Mouse (Mus musculus) kidney, postnatal 4 days (tissue): ENCODE results near the gene Plxnb3.
"Not testable (repeated sequence)": the region's sequence is repeated elsewhere in the genome, so short reads cannot be mapped to it uniquely, and the experiment has no call there.

Source experiments
- DNase-seq, 2 experiments: peaks; one replicate each; pipeline ENCODE4 v3.0.0; 2021; ENCODE audit warnings: mixed read lengths in 2 of 2

Plxnb3 gene

GRCm38 (mm10) chrX:73756334-73757140 is at the start of gene Plxnb3:
Gene Plxnb3, plus strand, starts transcription at chrX:73757090.
- no peak for DNase-seq

- DNase-seq = peak; percentile 57 to 80
Observed at GRCm38 (mm10) chrX:73715476-73716108, 41.3 kb upstream of the Plxnb3 start.

- DNase-seq = peak; percentile 96
Observed at GRCm38 (mm10) chrX:73716109-73716661, 40.7 kb upstream of the Plxnb3 start, which contains the start of the genes Bcap31 and Abcd1. Gene Bcap31, minus strand, starts transcription at chrX:73716175. Gene Abcd1, plus strand, starts transcription at chrX:73716597.

DNA sequence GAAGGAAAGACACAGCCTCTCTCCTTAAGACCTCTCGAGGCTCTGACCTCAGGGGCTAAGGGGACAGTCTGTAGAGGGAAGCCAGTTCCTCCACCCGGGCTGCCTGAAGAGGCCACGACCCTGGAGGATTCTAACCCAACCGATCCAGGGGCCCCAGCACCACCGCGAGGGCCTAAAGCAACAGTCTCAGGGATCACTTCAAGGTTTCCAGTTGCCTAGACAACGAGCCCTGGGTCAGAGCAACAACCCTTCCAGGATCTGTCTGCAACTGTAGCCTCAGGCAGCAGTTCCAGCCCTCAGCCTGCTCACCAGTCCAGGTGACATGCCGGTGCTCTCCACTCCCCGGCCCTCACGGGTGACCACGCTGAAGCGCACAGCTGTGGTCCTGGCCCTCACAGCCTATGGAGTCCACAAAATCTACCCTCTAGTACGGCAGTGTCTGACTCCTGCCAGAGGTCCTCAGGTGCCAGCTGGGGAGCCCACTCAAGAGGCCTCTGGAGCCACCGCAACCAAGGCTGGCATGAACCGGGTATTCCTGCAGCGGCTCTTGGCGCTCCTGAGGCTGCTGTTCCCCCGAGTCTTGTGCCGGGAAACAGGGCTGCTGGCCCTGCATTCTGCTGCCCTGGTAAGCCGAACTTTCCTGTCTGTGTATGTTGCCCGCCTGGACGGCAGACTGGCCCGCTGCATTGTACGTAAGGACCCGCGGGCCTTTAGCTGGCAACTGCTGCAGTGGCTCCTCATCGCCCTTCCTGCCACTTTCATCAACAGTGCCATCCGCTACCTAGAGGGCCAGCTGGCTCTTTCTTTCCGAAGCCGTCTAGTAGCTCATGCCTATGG is 40.0 kb upstream of the Plxnb3 start:
- peak in 1 of 2 experiments; percentile 57 for DNase-seq

DNA sequence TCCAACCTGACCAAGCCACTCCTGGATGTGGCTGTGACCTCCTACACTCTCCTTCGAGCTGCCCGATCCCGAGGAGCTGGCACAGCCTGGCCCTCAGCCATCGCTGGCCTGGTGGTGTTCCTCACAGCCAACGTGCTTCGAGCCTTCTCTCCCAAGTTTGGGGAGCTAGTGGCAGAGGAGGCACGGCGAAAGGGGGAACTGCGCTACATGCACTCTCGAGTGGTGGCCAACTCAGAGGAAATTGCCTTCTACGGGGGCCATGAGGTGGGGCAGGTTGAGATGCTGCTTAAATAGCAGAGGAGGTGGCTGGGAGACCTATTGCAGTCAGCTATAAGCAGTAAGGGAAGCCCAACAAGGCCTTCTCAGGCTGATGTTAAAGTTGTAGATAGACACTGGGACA is 39.2 kb upstream of the Plxnb3 start:
- DNase-seq = peak; percentile 6 to 10

DNA sequence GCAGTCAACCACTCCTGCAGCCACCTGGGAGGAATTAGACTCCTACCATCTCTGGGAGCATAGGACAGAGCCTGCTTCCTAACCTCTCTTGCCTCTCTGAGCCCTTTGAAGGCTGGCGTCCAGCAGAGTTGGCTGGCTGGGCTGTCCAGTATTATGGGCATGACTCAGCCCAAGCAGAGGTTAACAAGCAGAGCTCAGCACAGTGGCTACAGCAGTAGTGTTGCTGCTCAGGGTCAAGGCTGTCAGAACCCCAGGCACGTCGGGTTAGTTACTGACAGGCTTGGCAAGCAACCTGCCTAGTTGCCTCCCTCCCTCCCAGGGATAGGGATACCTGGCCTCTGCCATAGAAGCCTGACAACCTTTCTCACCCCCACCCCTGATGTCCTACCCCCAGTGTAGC is 38.6 kb upstream of the Plxnb3 start:
- peak; percentile 4 to 7 for DNase-seq

DNA sequence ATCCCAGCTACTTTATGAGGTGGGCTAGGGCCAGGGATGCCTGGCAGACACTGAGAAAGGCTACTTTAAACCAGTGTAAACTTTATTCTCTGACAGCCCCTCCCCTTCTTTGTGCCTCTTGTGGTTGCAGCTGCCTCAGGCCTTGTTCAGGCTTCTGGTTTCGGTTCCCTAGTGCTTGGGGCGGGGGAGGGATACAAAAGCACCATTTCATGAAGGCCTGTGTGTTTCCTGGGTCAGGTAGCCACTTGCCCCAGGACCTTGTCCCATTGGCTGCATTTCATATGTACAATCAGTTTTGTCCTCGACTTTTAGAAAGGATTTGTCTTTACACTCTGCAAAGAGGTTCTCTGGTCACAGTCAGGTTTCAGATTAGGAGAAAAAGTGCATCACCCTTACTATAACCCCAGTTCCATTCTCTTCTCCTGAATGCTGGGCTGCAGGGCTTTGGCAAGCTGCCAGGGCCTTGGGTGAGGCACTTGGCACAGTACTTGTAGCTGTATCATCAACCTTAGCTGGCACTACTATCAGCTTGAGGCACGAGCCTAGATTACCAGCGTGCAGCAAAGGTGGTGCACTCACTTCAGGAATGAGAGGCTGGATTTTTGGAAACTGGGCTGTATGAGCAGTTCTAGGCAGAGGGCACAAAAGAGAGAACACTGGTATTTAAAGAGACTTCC is 38.1 kb upstream of the Plxnb3 start:
- DNase-seq = peak; percentile 34 to 64

DNA sequence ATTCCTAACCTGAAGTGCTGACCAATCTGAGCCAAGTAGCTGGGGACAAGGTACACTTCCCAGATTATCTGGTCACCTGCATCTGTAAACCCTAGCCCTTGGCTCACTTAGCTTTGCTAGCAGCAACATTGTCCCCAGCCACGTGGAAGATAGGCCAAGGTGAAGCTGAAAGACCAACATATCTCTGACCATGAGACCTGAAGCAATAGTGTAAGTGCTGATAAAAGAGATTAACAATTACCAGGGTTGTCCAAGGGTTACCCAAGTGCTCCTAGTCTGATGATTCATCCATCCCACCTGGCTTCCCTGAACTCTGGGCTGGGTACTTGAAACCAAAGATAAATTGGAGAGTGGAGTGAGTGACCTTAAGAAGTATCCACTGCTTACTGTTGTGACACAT is 26.0 kb upstream of the Plxnb3 start:
- DNase-seq = no peak

- peak in 1 of 2 experiments; percentile 14 for DNase-seq
Observed at GRCm38 (mm10) chrX:73738155-73738554, 18.7 kb upstream of the Plxnb3 start.

DNA sequence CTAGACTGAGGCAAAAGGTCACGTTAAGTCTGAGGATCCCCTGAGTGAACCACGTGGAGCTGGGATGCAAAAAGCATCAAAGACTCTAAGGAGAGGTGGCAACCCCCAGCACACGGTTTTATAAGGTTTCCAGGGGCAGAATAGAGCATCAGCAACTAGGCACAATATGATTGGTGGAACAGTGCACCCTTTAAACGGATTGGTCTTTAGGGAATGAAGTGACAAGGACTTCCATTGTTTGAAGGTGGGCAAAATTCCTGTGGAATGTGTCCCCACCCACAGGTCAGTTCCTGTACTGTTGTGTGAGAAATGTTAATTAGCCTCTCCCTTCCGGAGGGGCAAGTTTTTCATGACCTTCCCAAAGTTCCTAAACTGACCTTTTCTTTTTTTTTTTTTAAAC is 17.7 kb upstream of the Plxnb3 start:
- no peak for DNase-seq

DNA sequence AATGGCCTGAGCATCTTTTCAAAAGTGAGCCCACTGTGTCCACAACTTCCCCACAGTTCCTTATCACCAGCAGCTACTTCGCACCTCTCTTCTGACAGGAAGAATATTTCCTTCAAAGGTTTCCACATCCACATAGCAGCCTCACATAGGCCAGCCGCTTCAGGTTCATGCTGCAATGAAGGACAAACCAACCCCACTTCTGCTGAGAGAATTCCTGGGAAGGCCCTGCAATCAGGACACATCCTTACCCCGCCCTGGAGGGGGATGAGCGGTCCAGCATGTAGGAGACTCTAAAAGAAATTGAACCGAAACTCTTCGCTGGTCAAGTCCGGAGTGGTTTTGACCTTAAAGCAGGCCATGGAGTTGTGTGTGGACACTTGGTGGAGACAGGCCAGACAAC is 17.0 kb upstream of the Plxnb3 start:
- DNase-seq = not testable (repeated sequence)

GRCm38 (mm10) chrX:73744774-73745481 is 12.0 kb upstream of the Plxnb3 start:
- no peak for DNase-seq

GRCm38 (mm10) chrX:73748977-73749376 is 7.9 kb upstream of the Plxnb3 start:
- no peak for DNase-seq

- DNase-seq = no peak
Observed at GRCm38 (mm10) chrX:73758611-73759290, 1.9 kb downstream of the Plxnb3 start.

DNA sequence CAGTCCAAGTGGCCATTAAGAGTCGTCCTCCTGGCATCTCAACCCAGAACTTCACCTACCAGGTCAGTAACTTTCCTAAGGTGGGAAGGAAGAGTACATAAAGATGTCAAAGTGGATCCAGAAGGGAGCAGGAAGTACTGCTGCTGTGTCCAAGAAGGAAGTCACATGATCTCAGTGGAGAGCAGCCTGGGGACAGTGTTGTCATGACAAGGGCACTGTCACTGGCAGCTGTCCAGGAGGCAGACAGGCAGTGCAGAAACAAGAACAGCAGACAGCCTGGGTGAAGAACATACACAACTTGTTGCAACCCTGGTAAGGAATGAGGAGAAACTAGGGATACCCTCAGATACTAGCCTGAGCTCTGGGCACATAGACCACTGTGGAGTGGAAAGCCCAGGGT is 8.4 kb downstream of the Plxnb3 start:
- peak; percentile 62 to 76 for DNase-seq

GRCm38 (mm10) chrX:73767267-73767666 is 10.4 kb downstream of the Plxnb3 start:
- peak; percentile 49 to 52 for DNase-seq

DNA sequence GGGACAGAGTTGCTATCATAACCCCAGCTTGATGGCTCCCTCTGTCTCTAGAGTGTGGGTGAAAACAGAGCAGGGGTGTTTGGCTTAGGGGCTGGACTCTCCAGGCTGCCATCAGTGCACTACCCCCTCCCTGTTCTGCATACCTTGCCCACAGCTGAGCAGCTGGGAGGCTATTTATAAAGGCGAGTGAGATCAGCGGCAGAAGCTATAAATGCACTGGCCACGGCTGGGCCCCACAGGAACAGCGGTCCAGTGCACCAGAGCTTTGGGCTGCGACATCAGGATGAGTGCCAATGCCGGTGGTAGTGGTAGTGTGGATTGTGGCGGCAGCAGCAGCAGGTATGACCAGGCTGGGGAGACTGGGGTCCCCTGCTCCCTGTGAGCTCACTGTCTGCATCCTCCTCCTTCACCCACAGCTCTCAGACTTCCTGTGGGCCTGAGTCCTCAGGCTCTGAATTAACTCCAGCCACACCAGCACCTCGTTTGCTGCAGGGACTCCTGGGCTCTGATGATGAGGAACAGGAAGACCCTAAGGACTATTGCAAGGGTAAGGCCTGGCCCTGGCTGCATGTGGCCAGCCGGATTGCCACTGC is 17.4 kb downstream of the Plxnb3 start, which contains the start of gene Srpk3:
TSS of gene Srpk3 (plus strand) at position 238 of the 593 bp plus-strand sequence.
- peak; percentile 27 to 53 for DNase-seq

- peak; percentile 62 to 73 for DNase-seq
Observed at GRCm38 (mm10) chrX:73774802-73775483, 18.1 kb downstream of the Plxnb3 start.

DNA sequence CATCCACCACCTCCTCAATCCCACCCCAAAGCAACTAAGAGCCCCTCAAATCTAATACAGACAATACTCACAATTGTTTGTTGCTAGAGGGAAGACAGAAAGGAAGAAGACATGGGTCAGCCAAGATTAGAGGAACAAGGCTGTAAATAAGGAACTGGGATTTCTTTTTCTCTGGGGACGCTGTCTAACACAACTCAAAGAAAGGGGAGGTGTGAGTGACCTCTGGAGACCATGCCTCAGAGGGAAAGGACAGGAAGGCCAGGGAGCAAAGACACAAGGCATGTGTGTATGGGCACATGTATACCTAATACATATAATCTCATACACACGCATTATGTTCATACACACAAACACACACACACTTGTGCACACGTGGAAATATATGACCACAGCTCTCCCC is 25.3 kb downstream of the Plxnb3 start:
- no peak for DNase-seq

DNA sequence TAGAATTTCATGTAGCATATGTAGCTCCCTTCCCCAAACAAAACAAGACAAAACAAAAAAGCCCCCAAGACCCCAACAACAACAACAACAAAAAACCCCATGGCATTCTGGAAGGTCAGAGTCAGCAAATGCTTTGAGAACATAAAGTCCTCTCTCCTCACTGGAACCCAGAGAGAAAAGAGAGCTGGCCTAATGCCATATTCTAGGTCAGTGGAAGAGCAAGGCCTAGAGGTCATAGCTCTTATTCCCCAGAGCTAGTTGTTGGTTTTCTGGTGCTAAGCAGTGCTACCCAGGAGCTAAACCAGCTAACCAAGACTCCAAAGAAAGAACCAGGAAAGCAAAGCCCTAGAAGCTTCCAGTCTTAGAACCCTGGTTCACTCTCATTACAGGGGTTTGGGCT is 28.8 kb downstream of the Plxnb3 start:
- no peak for DNase-seq
